ENCODE assay signal across 17 mouse cellular contexts in genomic region chr3:103335371-103335770, GRCm38 (mm10).
"Had no signal": no experiment of that assay in that cellular context is flagged by ENCODE, and none has a peak within 500 bp of the region (broad histone marks: within the 10 kb centered on the region; RNA-seq: fewer than 3 reads in every experiment).

No protein-coding gene starts in this region.

- DNase-seq: kidney, postnatal 14 days; kidney, postnatal 4 days; layer of hippocampus, postnatal 36 days; liver, embryonic 13.5 days; lung, adult 2 months; lung, postnatal 14 days; lung, postnatal 4 days; right cerebral cortex, adult 18-20 months; right cerebral cortex, postnatal 14 days; right cerebral cortex, postnatal 4 days; thymus, postnatal 25 days had no signal

- H3K9ac ChIP-seq: liver, embryonic 13.5 days; midbrain, embryonic 12.5 days; midbrain, embryonic 15.5 days; neural tube, embryonic 12.5 days; neural tube, embryonic 15.5 days; stomach, embryonic 15.5 days had no signal

- H3K9me3 ChIP-seq: liver, embryonic 13.5 days; midbrain, embryonic 12.5 days; midbrain, embryonic 15.5 days; neural tube, embryonic 12.5 days; neural tube, embryonic 15.5 days; stomach, embryonic 15.5 days had no signal

- H3K4me3 ChIP-seq: left cerebral cortex, adult 2 months; liver, embryonic 13.5 days; midbrain, embryonic 12.5 days; midbrain, embryonic 15.5 days; neural tube, embryonic 12.5 days; neural tube, embryonic 15.5 days; stomach, embryonic 15.5 days had no signal

- H3K4me1 ChIP-seq: liver, embryonic 13.5 days; midbrain, embryonic 12.5 days; midbrain, embryonic 15.5 days; neural tube, embryonic 12.5 days; neural tube, embryonic 15.5 days; stomach, embryonic 15.5 days had no signal

- H3K4me2 ChIP-seq: liver, embryonic 13.5 days; midbrain, embryonic 12.5 days; midbrain, embryonic 15.5 days; neural tube, embryonic 12.5 days; neural tube, embryonic 15.5 days; stomach, embryonic 15.5 days had no signal

- H3K27ac ChIP-seq: left cerebral cortex, adult 2 months; liver, embryonic 13.5 days; midbrain, embryonic 12.5 days; midbrain, embryonic 15.5 days; neural tube, embryonic 12.5 days; neural tube, embryonic 15.5 days; stomach, embryonic 15.5 days had no signal

- ATAC-seq: midbrain, embryonic 15.5 days had no signal

- H3K27me3 ChIP-seq: liver, embryonic 13.5 days; midbrain, embryonic 12.5 days; midbrain, embryonic 15.5 days; neural tube, embryonic 12.5 days; neural tube, embryonic 15.5 days; stomach, embryonic 15.5 days had no signal
